Mouse (Mus musculus): ENCODE measurements around the gene Dchs2.
"Not testable (repeated sequence)": the region's sequence is repeated elsewhere in the genome, so short reads cannot be mapped to it uniquely, and the experiment has no call there.

The Dchs2 gene

DNA sequence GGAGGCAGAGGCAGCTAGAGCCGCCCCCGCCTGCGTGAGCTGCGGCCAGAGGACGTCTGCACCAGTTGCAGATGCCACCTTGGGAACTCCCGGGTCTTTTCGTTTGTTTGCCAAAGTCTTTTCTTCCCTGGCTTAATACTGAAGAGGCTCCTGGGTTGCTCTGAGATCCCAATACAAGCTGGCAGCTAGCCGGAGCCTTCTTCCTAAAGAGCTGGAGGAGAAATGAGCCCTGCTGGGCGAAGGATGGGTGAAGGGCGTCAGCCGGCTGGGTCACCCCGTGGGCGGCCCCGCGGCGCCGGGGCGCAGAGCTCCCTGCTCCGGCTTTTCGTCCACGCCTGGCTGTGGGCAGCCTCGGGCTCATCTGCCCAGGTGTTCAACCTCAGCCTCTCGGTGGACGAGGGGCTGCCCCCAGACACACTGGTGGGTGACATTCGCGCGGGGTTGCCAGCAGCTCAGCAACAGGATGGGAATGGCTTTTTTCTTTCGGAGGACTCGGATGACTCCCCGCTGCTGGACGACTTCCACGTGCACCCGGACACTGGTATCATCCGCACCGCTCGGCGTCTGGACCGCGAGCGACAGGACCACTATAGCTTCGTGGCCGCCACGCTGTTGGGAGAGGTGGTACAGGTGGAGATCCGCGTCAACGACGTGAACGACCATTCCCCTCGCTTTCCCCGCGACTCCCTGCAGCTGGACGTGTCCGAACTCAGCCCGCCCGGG is at the start of gene Dchs2:
Gene Dchs2, plus strand, starts transcription at position 223 of the 723 bp plus-strand sequence.
- no peak for DNase-seq (ENCODE audit: extremely low read depth, insufficient read length, low spot score)

DNA sequence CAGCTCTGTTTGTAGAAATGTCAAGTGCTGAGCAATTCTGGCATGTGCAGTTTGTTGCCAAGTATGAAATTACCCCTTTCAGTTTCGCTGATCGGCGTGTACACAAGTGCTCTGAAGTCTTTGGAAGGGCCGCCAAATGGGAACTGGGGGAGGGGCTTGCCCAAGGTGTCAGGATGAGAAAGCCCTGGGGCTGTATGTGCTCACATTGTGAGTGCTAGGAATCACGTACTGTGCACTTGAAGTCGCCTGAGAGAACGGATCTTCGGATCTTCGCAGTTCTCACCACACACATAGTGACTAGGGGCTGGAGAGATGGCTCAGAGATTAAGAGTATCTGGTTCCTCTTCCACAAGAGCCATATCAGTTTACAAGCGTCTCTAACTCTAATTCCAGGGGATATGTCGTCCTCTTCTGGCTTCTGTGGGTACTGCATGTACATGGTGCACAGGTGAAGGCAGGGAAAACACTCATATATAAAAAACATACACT is 47.1 kb upstream of the Dchs2 start:
- DNase-seq (ENCODE audit: extremely low read depth, insufficient read length, low spot score): no peak

DNA sequence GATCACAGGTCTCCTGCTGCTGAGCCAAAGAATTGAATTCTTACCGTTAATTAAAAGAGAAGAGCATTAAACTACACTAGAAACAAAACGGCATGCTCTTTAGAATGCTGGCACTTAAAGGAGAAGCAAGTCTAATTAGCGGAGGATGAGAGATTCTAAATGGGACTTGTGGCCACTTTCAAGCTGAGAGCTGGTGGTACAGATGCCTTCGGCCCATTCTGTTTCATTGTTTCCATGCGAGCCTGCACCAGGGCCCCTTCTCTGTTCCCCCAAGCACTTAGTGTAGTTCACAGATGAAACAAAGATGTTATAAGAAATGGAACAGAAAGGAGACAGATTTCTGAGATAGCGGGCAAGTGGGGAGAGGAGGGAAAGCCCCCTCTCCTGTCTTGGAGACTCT is 30.2 kb upstream of the Dchs2 start:
- DNase-seq (ENCODE audit: extremely low read depth, insufficient read length, low spot score): no peak

DNA sequence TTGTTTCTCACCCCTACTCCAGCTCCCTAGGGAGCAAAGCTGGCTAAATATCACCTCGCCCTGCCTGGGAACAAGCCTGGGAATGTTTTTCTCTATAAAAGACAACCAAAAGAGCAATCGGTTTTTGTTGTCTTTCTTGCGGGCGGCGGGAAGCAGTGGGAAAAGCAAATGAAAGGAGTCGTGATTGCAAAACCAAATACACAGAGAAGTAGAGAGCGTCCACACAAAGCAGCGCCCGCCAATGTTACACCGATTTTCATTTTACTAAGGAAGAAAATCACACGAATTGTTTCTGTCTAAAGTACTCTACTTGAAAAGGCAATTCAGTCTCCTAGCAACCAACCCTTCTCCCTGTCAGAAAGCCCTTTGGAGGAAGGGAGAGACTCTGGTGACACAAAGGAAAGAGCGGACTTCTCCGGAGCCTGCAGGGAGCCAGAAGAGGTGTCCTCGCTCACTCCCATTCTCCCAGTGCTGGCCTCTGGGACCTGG is 29.2 kb upstream of the Dchs2 start:
- no peak for DNase-seq (ENCODE audit: extremely low read depth, insufficient read length, low spot score)

DNA sequence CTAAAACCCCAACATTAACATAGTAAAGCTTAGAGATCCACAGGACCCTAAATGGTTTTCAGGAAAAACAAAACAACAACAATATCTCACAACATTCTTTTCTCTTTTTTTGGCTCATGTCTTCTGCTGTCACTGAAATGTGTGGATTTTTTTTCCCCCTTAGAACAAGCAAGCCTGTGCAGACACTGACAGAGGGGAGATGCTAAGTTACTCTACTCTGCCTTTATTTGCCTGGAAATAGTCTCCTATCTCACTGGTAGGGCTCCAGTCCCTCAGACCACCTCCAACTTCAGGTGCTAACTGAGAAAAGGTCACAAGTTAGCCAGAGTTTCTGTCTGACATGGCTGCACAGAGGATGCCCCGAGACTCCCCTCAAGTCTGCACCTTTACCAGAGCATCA is 28.6 kb upstream of the Dchs2 start:
- DNase-seq (ENCODE audit: extremely low read depth, insufficient read length, low spot score): no peak

DNA sequence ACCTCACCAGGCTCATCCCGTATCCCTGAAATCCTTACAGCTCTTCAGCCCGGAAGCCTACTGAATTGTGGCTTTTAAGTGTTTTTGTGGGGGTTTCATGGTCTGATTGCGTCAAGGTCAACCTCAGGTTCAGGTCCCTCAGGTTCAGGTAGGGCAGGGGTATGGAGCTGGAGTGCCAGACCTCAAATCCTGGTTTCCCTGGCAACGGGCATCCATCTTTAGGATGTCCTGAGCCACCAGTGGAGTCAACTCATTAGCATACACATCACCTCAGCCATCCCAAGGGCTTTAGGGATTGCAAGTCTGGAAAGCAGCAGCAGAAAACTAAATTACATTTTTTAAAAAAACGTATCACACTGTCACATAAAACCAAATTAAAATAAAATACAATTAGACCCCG is 28.1 kb upstream of the Dchs2 start:
- DNase-seq (ENCODE audit: extremely low read depth, insufficient read length, low spot score): no peak

DNA sequence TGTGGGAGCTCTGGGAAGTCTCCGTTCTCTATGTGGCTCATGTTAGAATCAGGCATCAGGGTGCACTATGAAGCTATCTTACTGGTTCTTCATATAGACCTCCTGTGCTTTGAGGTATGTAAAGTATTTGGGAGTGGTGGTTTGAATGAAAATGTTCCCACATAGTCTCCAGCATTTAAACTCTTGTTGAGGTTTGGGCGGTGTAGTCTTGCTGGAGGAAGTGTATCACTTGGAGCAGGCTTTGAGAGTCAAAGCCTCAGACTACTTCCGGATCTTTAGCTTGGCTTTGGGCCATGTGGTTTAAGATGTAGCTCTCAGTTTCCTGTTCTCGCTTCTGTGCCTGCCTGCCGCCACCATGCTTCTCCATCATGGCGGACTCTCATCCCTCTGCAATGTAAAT is 25.5 kb upstream of the Dchs2 start:
- no peak for DNase-seq (ENCODE audit: extremely low read depth, insufficient read length, low spot score)

DNA sequence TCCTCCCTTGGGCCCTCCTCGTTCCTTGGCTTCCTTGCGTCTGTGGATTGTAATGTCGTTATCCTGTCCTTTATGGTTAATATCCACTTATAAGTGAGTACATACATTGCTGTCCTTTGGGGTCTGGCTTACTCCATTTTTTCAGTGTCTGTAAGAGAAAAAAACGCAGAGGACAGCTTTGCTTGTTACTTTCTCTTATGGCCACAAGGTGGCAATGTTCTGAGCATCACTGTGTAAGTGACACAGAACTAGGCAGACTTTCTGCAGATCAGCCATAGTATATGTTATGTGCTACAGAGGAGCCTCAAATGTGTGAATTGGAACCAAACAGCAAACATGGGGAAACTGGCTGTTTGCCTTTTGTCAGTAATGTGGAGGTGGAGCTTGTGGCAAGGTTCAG is 17.6 kb upstream of the Dchs2 start:
- DNase-seq (ENCODE audit: extremely low read depth, insufficient read length, low spot score): peak; percentile 33

DNA sequence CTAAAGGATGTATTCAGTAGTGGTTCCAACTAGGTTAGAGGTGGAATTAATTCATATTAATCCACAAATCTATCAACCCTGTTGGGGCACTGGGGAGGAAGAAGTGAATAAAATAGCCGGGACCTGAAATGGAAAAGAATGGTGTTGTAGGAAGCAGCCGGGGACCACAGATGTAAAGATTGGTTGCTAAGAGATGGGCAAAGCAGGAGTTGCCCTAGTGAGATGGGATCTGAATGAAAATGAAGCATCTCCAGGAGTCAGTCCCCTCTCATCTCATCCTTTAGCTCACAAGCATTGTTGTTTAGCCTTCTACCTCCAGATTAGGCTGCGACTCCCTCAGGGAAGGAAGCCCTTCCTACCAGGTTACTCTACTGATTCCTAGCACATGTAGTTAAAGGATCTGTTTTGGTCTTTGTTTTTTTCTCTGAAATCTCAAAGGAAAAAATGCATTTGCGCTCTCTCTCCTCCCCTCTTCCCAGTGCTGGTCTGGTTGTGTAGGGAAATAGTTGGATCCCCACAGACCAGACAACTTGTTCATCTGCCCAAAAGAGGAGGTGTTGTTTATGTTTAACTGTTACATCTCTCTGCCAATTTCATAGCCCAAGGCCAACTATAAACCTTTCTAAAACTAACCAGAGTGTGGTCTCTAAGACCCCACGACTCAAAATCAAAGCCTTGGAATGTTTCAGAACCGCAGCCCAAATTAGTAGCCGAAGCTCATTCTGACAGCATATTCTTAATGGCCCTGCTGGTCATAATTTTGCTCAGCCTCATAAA is 16.1 kb upstream of the Dchs2 start:
- DNase-seq (ENCODE audit: extremely low read depth, insufficient read length, low spot score): no peak

DNA sequence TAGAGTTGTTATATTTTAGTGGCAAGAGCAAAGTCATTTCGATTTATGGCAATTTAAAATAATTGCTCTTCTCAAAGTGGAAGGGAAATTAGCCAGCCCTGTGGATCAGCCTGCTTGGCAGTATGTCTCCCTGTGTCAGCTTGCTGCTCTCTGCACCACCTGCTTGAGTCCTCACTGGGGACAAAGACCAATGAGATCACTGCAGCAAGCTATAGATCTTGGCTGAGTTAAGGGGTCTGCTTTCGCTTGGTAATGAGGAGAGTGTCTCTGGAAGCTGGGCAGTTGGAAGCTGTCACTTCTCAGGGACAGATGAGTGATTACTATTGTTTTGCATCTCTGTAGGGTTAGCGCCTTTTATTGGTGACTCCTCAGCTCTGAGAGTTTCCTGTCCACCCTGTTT is 14.9 kb upstream of the Dchs2 start:
- no peak for DNase-seq (ENCODE audit: extremely low read depth, insufficient read length, low spot score)

DNA sequence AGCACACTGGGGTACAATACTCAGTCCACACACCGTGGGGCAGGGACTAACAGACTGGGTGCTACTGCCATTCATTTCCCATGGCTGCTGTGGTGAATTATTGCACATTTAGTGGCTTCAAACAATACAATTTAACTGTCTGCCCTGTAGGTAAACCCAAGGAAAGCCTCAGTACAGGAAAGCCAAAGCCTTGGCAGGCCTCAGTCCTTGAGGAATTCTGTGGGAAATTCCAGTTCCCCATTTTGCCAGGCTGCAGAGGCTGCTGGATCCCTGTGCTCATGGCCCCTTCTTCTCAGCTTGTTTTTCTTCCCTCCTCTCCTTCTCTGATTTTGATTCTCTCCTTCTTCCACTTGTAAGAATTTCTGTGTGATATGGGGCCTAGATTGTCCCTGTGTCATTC is 12.8 kb upstream of the Dchs2 start:
- peak; percentile 29 for DNase-seq (ENCODE audit: extremely low read depth, insufficient read length, low spot score)

DNA sequence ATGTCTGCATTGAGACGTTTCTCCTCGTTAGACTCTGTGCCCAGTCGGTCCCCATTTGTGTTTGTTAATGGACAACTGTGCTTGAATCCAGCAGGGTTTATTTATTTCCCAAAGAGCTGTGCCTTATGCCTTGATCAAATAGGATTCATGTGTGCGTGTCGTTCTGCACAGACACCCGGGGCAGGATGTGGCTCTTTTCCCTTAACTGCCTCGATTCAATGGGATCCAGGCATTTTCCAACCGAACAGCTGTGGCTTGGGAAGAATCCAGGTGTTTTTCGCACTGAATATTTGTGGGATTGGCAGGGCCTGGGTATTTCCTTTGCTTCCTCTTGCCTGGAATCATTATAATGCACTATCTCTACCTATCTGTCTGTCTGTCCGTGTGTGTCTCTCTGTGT is 10.2 kb upstream of the Dchs2 start:
- peak; percentile 54 for DNase-seq (ENCODE audit: extremely low read depth, insufficient read length, low spot score)

DNA sequence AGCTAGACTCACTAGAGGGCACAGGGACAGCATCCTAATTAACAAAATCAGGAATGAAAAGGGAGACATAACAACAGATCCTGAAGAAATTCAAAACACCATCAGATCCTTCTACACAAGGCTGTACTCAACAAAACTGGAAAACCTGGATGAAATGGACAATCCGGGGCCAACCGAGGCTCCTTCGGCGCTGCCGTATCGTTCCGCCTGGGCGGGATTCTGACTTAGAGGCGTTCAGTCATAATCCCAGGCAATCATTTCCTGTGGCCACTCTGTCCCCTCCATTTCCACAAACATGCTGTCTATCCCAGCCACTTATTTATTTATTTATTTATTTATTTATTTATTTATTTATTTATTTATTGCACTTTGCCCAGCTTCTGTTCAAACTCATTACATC is 3.8 kb upstream of the Dchs2 start:
- not testable (repeated sequence) for DNase-seq (ENCODE audit: extremely low read depth, insufficient read length, low spot score)

DNA sequence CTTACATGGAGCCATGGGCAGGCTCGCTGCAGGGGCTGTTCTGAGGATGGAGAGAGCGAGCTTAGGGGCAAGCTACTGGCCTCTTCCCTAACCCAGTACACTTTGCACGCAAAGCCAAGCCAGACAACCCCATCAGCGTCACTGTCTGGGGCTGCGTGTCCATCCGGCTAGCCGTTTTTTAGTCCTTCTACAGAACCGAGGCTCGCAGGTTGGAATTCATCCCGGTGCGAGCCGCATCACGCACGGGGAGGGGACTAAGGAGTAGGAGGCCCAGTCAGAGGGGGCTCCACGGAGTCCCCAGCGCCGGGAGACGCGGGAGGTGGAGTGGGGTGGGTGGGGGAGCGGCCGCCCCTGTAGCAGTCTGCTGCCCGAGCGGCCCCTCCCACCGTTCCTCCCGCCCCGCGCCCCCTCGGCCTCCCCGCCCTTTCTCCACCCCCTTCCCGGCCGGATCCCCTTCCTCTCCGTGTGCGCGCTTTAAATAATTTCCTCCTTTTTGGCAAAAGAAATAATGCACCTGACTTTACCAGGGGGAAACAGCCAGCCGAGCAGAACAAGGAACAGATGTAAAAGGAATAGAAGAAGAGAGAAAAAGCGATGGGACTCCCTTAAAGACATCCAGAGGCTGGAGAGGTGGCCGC is 541 bp upstream of the Dchs2 start:
- DNase-seq (ENCODE audit: extremely low read depth, insufficient read length, low spot score): no peak

DNA sequence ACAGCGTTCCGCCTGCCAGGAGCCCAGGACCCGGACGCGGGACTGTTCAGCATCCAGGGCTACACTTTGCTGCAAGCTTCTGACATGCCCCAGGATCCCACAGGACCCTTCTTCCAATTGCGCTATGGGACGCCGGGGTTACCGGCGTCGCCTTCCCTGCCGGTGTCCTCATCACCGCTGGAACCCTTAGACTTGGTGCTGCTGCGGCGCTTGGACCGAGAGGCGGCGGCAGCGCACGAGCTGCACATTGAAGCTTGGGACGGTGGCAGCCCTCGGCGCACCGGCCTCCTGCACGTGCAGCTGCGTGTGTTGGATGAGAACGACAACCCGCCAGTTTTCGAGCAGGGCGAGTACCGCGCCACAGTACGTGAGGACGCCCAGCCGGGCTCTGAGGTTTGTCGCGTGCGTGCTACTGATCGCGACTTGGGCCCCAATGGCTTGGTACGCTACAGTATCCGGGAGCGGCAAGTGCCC is 738 bp downstream of the Dchs2 start:
- no peak for DNase-seq (ENCODE audit: extremely low read depth, insufficient read length, low spot score)

DNA sequence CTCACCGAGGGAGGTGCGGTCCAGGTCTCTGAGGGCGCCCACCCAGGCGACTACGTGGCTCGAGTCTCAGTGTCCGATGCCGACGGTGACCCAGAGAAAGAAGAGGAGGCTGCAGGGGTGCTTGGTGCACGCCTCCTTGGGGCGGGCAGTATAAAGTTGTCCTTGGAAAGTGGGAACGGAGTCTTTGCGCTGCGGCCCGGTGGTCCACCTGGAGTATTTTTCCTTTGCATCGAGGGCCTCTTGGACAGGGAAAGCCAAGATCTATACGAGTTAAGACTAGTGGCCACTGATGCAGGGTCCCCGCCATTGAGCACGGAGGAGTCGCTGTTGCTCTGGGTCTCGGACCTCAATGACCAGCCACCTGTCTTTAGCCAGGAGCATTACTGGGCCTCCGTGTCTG is 1.4 kb downstream of the Dchs2 start:
- DNase-seq (ENCODE audit: extremely low read depth, insufficient read length, low spot score): no peak

DNA sequence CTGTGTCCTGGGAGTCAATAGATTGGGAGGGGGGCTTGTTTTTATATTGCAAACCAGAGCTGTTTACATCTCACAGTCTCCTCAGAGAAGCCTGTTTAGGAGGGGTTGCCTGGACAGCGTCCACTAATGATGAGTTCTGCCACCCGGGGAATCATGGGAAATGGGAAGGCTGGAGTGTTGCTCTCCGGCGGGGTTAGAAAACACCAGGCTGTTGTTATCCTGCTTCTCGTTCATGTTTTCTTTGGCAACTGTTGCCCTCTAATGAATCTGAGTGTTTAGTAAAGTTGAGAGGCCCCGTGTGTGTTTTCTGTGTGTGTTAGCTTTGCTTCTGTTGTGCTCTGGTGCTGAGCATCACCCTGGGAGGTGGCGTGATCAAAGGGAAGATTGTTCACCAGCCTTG is 8.7 kb downstream of the Dchs2 start:
- no peak for DNase-seq (ENCODE audit: extremely low read depth, insufficient read length, low spot score)

DNA sequence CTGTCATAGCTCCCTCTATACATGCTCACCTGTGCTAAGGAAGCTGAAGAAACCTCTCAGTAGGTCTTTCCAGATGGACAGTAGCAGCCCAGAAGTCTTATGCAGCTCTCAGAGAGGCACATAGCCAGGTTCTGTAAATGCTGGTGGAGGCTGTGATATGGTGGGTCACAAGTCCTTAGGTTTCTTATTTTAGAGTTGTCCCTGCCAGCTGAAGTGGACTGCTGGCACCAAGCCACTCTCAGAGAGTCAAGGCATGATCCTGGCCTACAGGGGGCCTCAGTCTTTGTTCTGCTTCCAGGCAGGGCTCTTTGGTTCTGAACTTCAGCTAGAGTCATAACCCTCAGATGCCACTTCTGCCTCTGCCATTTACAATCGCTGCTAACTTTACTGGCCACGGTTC is 11.1 kb downstream of the Dchs2 start:
- no peak for DNase-seq (ENCODE audit: extremely low read depth, insufficient read length, low spot score)

DNA sequence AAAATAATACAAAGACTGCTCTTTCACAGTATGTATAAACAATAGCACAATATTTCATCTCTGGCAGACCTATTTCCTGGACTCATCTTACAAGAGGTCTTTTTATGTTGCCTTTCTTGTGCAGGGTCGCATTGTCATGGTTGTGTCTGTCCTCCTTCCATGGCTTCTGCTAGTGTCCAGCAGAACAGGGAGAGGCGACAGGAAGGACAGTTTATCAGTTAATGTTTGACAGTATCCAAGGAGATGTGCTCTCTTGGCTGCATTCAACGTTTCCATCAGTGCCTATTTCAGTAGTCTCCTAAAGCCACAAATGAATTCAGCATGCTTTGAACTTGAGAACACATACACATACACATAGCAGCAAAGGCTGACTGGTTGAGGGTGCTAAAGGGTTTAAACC is 17.9 kb downstream of the Dchs2 start:
- no peak for DNase-seq (ENCODE audit: extremely low read depth, insufficient read length, low spot score)

DNA sequence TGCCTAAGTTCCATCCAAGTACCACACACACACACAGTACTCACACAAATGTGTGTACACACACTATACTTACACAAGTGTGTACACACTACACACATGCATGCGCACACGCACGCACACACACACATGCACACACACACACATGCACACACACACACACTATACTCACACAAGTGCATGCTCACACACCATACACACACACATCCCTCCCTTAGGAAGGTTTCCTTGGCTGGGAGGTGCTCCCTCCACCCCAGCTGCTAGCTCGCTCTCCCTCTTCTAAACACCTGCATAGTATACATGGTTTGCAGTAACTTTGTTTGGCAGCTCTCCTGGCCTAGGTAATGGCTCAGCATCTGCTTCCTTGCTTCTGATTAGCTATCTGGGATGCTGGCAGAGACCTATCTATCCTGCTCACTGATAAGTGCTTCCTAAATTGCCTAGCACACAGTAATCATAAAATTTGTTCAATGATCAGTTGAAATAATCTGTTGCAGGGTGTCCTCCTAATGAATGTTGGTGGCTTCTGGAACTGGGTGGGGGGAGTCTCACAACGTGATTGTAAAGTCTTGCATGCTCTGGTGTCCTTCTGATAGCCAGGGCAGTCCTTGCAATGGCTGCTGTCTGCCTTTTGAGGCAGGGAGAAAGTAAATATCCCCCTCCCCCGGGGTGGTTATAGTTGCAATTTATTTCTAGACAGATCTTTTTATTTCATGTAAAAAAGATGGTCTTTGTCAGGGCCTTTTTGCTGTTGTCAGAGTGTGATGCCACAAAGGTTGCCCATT is 19.7 kb downstream of the Dchs2 start:
- DNase-seq (ENCODE audit: extremely low read depth, insufficient read length, low spot score): no peak

DNA sequence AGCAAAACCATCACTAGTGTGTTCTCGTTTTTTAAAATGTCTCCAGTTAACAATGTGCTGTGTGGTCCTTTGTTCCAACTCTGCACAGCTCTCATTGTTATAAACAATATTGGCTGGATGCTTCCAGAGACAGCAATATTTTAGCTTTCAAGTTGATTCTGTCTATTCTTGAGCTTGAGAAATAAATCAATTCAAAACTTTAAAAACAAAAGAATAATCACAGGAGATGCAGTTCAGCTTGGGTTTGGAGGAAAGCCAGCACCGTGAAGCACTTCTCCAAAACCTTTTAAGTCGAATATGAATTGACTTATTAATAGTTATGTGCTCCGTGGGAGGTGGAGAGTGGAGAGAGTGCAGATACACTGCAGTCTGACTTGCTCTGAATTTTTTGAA is 20.3 kb downstream of the Dchs2 start:
- no peak for DNase-seq (ENCODE audit: extremely low read depth, insufficient read length, low spot score)
